Mouse (Mus musculus): ENCODE results near the gene Trmu. TPM values are rescaled to one million over a fixed set of nuclear protein-coding genes. Genes with fewer than 3 reads are reported as not detected.

Trmu gene
- polyA plus RNA-seq, 1 experiment: 21.4 TPM

DNA sequence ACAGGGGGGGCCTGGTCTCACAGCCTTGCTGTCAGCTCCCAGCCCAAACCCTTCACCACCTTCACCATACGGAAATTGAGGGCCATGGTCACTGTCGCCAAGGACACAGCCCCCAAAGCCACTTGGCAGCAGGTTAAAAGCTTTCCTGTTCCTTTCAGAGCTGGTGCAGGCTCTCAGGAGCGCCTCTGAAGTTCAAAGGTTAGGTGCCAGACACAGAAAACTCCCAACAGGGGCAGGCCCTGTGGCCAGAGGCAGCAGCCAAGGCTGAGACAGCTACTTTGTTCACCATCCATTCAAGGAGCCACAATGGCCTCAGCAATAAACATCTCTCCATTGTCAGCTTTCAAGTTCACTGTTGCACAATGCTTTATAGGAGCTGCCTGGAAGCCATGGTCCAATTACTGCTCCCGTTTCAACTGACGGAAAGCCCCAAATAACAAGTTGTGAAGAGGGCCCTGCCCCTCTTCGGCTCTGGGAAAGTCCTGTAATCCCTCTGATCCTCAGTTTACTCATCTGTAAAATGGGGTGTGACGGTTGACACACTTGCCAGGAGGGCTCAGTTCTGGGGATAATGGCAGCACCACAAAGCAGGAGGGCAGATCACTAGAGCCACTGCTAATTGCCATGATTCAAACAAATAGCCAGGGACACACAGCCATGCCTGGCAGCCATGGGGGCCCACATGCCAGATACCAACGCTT is 40.2 kb downstream of the Trmu start:
- Histone ChIP-seq H3K4me3 (no peak overlapping the region), H3ac (ENCODE audit: control insufficient read depth, insufficient read length) (no peak overlapping the region), H3K4me2 (ENCODE audit: low read depth) (no peak overlapping the region), H3K79me2 (ENCODE audit: control insufficient read depth, insufficient read depth) (no peaks in the 10 kb centered on the region), H3K27me3 (ENCODE audit: control insufficient read depth, insufficient read depth, insufficient read length) (peaks cover 35% of the 10 kb centered on the region), H3K36me3 (ENCODE audit: control insufficient read depth, insufficient read depth) (no peaks in the 10 kb centered on the region)
- TF ChIP-seq MAX (IDR thresholded peaks at IDR 0.05; ENCODE audit: low read depth) (no peak), MYOG (IDR thresholded peaks at IDR 0.05; ENCODE audit: control insufficient read depth in 1 of 3, insufficient read depth in 1 of 3, insufficient read length in 2 of 3, low read depth in 2 of 3) (no peak), MYOD1 (IDR thresholded peaks at IDR 0.05; ENCODE audit: control insufficient read depth in 1 of 3, insufficient read length in 2 of 3, low read depth in 2 of 3) (no peak), TCF12 (IDR thresholded peaks at IDR 0.05; ENCODE audit: insufficient read depth, poor library complexity, severe bottlenecking) (no peak), CEBPB (IDR thresholded peaks at IDR 0.05; ENCODE audit: insufficient read depth, poor library complexity, severe bottlenecking) (no peak), USF1 (IDR thresholded peaks at IDR 0.05; ENCODE audit: low read depth) (no peak), POLR2A (IDR thresholded peaks at IDR 0.05; ENCODE audit: insufficient read length, low read depth) (no peak)

DNA sequence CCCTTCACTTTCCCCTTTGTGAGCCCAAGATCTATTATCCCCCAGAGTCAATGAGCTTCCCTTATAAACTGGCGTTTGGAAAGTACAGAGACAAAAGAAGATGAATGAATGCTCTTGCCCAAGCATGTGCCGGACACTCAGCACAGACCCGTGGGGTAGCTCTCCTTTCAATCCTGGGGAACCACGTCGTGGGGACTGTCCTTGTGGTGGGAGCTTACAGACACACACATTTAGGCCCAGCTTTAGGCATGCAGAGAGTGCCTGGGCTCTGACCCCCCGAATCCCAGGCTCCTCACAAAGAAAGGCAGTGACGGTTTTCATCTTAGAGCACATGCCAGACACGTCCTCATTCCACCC is 40.8 kb downstream of the Trmu start:
- H3ac ChIP-seq (ENCODE audit: control insufficient read depth, insufficient read length): no peak overlapping the region
- no peak for TF ChIP-seq MYOG (IDR thresholded peaks at IDR 0.05; ENCODE audit: control insufficient read depth in 1 of 3, insufficient read depth in 1 of 3, insufficient read length in 2 of 3, low read depth in 2 of 3)
- no peak for TF ChIP-seq TCF3 (IDR thresholded peaks at IDR 0.05; ENCODE audit: insufficient read length, low read depth)
- no peak for TF ChIP-seq TCF12 (IDR thresholded peaks at IDR 0.05; ENCODE audit: insufficient read depth, poor library complexity, severe bottlenecking)
- no peak for TF ChIP-seq MYOD1 (IDR thresholded peaks at IDR 0.05; ENCODE audit: control insufficient read depth in 1 of 3, insufficient read length in 2 of 3, low read depth in 2 of 3)
- no peak for TF ChIP-seq SRF (IDR thresholded peaks at IDR 0.05; ENCODE audit: control insufficient read depth, insufficient read length, low read depth)
- no peak for TF ChIP-seq POLR2A (IDR thresholded peaks at IDR 0.05; ENCODE audit: insufficient read length, low read depth)
- no peak for TF ChIP-seq CEBPB (IDR thresholded peaks at IDR 0.05; ENCODE audit: insufficient read depth, poor library complexity, severe bottlenecking)
- no peak for TF ChIP-seq REST (IDR thresholded peaks at IDR 0.05; ENCODE audit: insufficient read depth, insufficient read length)
- TF ChIP-seq E2F4 (IDR thresholded peaks at IDR 0.05; ENCODE audit: insufficient read depth): no peak
- TF ChIP-seq POLR2AphosphoS2 (IDR thresholded peaks at IDR 0.05; ENCODE audit: insufficient read length, low read depth): no peak
- no peak for TF ChIP-seq MAX (IDR thresholded peaks at IDR 0.05; ENCODE audit: low read depth)
- TF ChIP-seq USF1 (IDR thresholded peaks at IDR 0.05; ENCODE audit: low read depth): no peak
- H3K79me2 ChIP-seq (ENCODE audit: control insufficient read depth, insufficient read depth): no peaks in the 10 kb centered on the region
- H3K4me2 ChIP-seq (ENCODE audit: low read depth): no peak overlapping the region
- H3K36me3 ChIP-seq (ENCODE audit: control insufficient read depth, insufficient read depth): no peaks in the 10 kb centered on the region
- H3K27me3 ChIP-seq (ENCODE audit: control insufficient read depth, insufficient read depth, insufficient read length): peaks cover 33% of the 10 kb centered on the region
- no peak overlapping the region for H3K4me3 ChIP-seq

DNA sequence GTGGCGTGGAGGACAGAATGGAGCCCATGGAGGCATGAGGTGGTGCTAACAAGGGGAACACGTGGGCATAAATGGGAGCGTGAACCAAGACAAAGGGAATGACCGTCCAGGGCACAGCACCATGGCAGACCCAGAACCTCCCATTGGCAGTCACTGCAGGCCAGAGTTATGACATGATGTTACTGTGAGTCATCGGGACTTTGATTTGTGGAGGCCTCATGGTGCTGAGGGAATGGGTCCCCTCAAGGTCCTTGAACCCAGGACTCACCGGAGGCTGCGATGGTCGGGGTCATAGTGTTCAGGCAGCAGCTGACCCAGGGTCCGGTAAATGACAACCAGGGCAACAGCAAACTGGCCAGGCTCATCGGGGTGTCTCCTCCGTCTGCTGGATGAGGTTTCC is 42.7 kb downstream of the Trmu start:
- Histone ChIP-seq H3K4me3 (no peak overlapping the region), H3K27me3 (ENCODE audit: control insufficient read depth, insufficient read depth, insufficient read length) (peaks cover 41% of the 10 kb centered on the region), H3K36me3 (ENCODE audit: control insufficient read depth, insufficient read depth) (no peaks in the 10 kb centered on the region), H3ac (ENCODE audit: control insufficient read depth, insufficient read length) (no peak overlapping the region), H3K79me2 (ENCODE audit: control insufficient read depth, insufficient read depth) (no peaks in the 10 kb centered on the region), H3K4me2 (ENCODE audit: low read depth) (no peak overlapping the region)
- TF ChIP-seq MYOG (IDR thresholded peaks at IDR 0.05; ENCODE audit: control insufficient read depth in 1 of 3, insufficient read depth in 1 of 3, insufficient read length in 2 of 3, low read depth in 2 of 3) (no peak), E2F4 (IDR thresholded peaks at IDR 0.05; ENCODE audit: insufficient read depth) (no peak), POLR2A (IDR thresholded peaks at IDR 0.05; ENCODE audit: insufficient read length, low read depth) (no peak), SRF (IDR thresholded peaks at IDR 0.05; ENCODE audit: control insufficient read depth, insufficient read length, low read depth) (no peak), MYOD1 (IDR thresholded peaks at IDR 0.05; ENCODE audit: control insufficient read depth in 1 of 3, insufficient read length in 2 of 3, low read depth in 2 of 3) (no peak), CEBPB (IDR thresholded peaks at IDR 0.05; ENCODE audit: insufficient read depth, poor library complexity, severe bottlenecking) (no peak), REST (IDR thresholded peaks at IDR 0.05; ENCODE audit: insufficient read depth, insufficient read length) (no peak), TCF3 (IDR thresholded peaks at IDR 0.05; ENCODE audit: insufficient read length, low read depth) (no peak), POLR2AphosphoS2 (IDR thresholded peaks at IDR 0.05; ENCODE audit: insufficient read length, low read depth) (no peak), USF1 (IDR thresholded peaks at IDR 0.05; ENCODE audit: low read depth) (no peak), MAX (IDR thresholded peaks at IDR 0.05; ENCODE audit: low read depth) (no peak), TCF12 (IDR thresholded peaks at IDR 0.05; ENCODE audit: insufficient read depth, poor library complexity, severe bottlenecking) (no peak)

DNA sequence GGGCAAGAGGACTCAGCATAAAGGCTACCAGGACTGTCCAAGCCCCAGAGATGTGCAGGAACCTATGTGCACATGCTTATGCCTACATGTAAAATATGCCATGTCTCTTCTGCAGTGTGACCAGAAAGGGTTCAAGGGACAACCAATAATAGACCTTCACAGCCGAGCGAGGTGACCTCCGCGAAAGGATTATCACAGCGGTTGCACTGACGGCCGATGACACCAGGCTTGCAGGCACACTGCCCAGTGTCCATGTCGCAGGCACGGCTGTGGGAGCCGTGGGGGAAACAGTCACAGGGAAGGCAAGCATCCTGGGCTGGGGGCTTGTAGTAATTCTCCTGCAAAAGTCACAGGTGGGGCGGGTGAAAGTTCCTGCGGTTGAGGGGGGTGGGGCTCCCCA is 49.0 kb downstream of the Trmu start:
- Histone ChIP-seq H3K36me3 (ENCODE audit: control insufficient read depth, insufficient read depth) (no peaks in the 10 kb centered on the region), H3ac (ENCODE audit: control insufficient read depth, insufficient read length) (no peak overlapping the region), H3K27me3 (ENCODE audit: control insufficient read depth, insufficient read depth, insufficient read length) (peaks cover 76% of the 10 kb centered on the region), H3K4me3 (no peak overlapping the region), H3K79me2 (ENCODE audit: control insufficient read depth, insufficient read depth) (no peaks in the 10 kb centered on the region), H3K4me2 (ENCODE audit: low read depth) (no peak overlapping the region)
- no peak for TF ChIP-seq REST (IDR thresholded peaks at IDR 0.05; ENCODE audit: insufficient read depth, insufficient read length)
- no peak for TF ChIP-seq E2F4 (IDR thresholded peaks at IDR 0.05; ENCODE audit: insufficient read depth)
- no peak for TF ChIP-seq TCF3 (IDR thresholded peaks at IDR 0.05; ENCODE audit: insufficient read length, low read depth)
- no peak for TF ChIP-seq CEBPB (IDR thresholded peaks at IDR 0.05; ENCODE audit: insufficient read depth, poor library complexity, severe bottlenecking)
- TF ChIP-seq POLR2AphosphoS2 (IDR thresholded peaks at IDR 0.05; ENCODE audit: insufficient read length, low read depth): no peak
- no peak for TF ChIP-seq SRF (IDR thresholded peaks at IDR 0.05; ENCODE audit: control insufficient read depth, insufficient read length, low read depth)
- TF ChIP-seq USF1 (IDR thresholded peaks at IDR 0.05; ENCODE audit: low read depth): no peak
- no peak for TF ChIP-seq MYOD1 (IDR thresholded peaks at IDR 0.05; ENCODE audit: control insufficient read depth in 1 of 3, insufficient read length in 2 of 3, low read depth in 2 of 3)
- no peak for TF ChIP-seq TCF12 (IDR thresholded peaks at IDR 0.05; ENCODE audit: insufficient read depth, poor library complexity, severe bottlenecking)
- TF ChIP-seq POLR2A (IDR thresholded peaks at IDR 0.05; ENCODE audit: insufficient read length, low read depth): no peak
- no peak for TF ChIP-seq MAX (IDR thresholded peaks at IDR 0.05; ENCODE audit: low read depth)
- TF ChIP-seq MYOG (IDR thresholded peaks at IDR 0.05; ENCODE audit: control insufficient read depth in 1 of 3, insufficient read depth in 1 of 3, insufficient read length in 2 of 3, low read depth in 2 of 3): no peak

All from myocyte (in vitro differentiated cells).